Mouse (Mus musculus) lung, postnatal 4 days (tissue): ENCODE data around the gene Myl12a.

Experiments used
- DNase-seq, 2 experiments: peaks; one replicate each; pipeline ENCODE4 v3.0.0; 2021

The Myl12a gene

GRCm38 (mm10) chr17:71009751-71010150 lies 7.1 kb upstream of the Myl12a start:
- DNase-seq, result no peak

DNA sequence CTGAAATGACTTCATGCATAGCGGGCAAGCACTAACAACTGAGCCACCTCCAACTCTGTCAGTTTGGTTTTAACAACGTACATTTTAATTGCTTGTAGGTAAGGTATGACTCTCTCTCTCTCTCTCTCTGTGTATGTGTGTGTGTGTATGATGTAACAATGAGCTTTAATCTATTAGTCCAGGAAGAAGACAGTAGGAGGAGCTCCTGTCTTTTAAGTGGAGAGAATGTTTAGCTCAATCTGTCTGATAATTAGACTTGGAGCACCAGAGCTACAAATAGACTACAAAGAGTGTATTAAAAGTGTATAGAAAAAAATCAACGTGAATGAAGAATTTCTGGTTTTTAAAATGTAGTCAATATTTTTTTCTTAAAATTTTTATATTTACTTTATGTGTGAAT lies 6.0 kb upstream of the Myl12a start:
- no peak for DNase-seq

DNA sequence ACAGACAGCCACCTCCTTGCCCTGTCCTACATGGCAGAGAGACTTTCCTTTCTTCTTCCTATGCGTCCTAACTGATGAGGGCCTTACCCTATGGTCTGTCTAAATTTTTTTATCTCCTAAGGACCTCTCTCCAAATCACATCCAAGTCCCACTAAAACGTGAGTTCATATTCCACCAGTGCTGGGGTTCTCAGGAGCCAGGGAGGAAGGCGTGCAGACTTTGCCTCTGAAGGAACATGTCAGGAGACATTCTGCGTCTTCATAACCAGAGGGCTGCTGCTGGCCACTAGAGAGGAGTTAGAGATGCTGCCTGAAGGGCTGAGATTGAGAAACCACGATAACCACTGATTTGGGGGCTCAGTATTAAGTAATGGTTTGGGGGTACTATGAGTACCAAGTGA lies 4.3 kb upstream of the Myl12a start:
- DNase-seq, result no peak

- peak; percentile 40 to 63 for DNase-seq
These were observed 1.7 kb upstream of the Myl12a start for GRCm38 (mm10) chr17:71004186-71004960.

DNA sequence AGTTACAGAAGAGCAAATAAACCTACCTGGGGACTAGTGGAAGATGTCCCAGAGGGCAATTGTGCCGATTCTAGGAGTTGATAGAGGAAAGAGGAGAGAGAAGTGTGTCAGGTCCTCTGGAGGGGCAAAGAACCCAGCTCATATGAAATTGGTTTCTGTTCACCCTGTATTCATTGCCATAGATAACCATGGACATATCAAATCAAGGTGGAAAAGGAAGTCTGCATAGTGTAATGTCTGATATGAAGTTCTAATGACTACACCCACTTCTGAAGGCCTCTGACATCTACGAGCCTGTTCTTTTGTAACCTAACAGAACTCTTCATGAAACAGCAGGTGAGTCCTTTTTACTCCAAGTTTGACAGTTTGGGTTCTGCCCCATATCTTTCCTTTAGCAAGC lies 1.0 kb upstream of the Myl12a start:
- DNase-seq, result no peak

- no peak for DNase-seq
These were observed 434 bp upstream of the Myl12a start for GRCm38 (mm10) chr17:71003112-71003511.

GRCm38 (mm10) chr17:71002081-71002743 lies 466 bp downstream of the Myl12a start, which contains the start of gene Myom1:
Gene Myom1, plus strand, starts transcription at chr17:71002633.
- DNase-seq, result peak; percentile 100

GRCm38 (mm10) chr17:71001699-71002080 lies 988 bp downstream of the Myl12a start:
- DNase-seq, result no peak

GRCm38 (mm10) chr17:71001067-71001466 lies 1.6 kb downstream of the Myl12a start:
- DNase-seq, result no peak

DNA sequence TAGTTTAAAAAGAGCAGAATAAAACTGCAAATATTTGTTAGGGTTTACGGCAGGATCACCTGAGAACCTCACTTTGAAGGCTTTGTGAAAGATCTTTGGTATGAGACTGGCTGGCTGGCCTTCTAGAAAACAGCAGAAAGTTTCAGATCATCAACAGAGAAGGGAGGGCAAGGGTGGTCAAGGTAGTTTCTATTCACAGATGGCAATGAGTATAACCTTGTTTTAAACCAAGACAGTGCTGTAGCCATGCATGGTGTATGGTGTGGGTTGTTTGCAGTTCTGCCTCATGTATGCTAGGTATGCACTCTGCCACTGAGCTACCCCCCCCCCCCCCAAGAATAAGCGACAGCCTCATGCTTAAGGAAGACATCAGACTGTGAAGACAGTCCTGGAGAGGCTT lies 2.4 kb downstream of the Myl12a start:
- DNase-seq, result no peak

GRCm38 (mm10) chr17:70999187-70999586 lies 3.5 kb downstream of the Myl12a start:
- no peak for DNase-seq

GRCm38 (mm10) chr17:70998400-70998975 lies 4.2 kb downstream of the Myl12a start:
- DNase-seq, result no peak

- peak in 1 of 2 experiments; percentile 1 for DNase-seq
These were observed 4.8 kb downstream of the Myl12a start for GRCm38 (mm10) chr17:70997836-70998235.

DNA sequence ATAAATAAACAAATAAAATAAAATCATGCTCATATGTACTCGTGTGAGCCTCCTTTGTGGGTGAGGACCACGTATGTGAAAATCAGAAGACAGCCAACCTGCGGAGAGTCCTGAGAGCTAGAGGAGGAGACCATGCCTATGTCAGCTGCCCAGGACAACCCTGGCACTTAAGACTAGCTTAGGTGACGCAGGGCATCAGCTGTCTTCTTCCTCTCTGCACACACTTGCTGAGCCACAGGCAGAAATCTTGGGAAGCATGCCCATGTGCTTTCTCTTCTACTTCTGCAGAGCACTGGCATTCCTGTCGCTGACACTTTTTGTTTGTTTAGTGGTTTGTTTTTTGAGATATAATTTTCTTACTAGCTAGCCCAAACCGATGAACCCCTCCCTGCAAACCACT lies 7.1 kb downstream of the Myl12a start:
- DNase-seq, result peak in 1 of 2 experiments; percentile 8

- DNase-seq, result no peak
These were observed 8.0 kb downstream of the Myl12a start for GRCm38 (mm10) chr17:70994671-70995070.

GRCm38 (mm10) chr17:70993385-70993807 lies 9.3 kb downstream of the Myl12a start:
- peak in 1 of 2 experiments; percentile 50 for DNase-seq

- DNase-seq, result no peak
These were observed 10.0 kb downstream of the Myl12a start for GRCm38 (mm10) chr17:70992662-70993061.

DNA sequence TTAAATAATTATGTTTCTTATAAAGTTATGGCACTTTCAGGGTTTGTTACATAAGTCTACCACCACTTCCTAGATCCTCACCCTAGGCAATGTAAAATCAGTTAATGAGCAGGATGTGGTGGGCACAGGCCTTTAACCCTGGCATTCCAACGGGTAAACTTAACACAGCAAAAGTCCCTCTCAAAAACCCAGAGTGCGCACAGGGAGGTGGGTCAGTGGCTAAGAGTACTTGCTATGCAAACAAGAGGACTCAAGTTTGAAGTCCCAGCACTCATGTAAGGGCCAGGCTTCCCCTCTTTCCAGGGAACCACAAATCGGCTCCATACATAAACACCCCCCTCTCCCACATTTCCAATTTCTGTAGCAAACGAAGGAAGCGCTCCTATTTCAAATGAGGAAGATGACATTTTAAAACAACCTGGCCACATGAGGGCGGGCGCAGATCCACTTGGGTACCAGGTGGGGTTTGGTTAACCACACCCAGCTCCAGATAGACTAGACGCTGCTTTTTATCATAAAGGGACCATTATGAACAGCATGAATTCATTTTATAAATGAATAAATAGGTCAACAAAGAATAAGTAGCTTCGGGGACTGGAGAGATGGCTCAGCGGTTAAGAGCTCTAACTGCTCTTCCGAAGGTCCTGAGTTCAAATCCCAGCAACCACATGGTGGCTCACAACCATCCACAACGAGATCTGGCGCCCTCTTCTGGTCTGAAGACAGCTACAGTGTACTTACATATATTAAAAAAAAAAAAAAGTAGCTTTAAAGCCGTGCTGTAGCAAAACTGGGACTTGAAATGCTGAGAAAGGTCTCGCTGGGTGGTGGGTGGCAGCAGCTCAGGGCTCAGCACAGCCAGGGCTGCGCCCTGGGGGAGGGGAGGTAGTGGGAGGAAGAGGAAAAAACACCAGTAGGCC lies 10.7 kb downstream of the Myl12a start:
- peak in 1 of 2 experiments; percentile 56 for DNase-seq

DNA sequence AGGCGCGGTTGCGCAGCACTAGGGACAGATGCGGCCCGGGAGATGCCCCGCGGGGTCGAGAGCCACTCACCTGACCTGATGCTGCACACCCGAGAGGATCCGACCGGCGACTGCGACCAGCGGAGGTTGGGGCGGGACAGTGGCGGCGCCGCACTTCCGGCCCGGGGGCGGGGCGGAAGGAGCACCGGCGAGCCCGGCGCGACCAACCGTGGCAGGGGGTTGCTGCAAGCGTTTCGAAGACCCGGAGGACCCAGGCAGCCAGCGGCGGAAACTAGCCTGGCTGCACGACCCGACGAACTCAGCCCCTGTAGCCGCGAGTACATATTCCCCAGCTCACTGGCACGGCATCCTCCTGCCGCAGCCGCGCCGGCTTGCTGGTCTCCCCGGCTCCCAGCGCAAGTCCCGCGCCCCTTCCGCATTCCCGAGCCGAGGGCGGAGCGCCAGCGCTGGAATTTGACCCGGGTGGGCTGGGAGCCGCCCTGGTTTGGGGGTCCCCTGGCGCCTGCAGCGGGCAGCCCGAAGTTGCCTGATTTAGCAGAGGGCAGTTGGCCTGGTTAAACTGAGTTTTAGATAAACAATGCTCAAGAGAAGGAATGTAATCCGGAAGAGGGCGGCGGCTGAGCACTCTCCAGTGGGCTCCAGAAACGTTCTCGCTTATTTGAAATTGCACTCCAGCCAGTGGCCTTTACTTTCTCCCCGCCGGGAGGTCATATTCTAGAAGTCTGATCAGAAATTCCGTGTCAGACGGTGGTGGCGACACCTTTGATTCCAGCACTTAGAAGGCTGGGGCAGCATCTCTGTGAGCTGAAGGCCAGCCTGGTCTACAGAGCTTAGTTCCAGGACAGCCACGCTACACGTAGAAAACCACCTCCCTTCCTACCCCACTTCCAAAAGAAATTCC lies 12.0 kb downstream of the Myl12a start:
- DNase-seq, result peak; percentile 92 to 95

DNA sequence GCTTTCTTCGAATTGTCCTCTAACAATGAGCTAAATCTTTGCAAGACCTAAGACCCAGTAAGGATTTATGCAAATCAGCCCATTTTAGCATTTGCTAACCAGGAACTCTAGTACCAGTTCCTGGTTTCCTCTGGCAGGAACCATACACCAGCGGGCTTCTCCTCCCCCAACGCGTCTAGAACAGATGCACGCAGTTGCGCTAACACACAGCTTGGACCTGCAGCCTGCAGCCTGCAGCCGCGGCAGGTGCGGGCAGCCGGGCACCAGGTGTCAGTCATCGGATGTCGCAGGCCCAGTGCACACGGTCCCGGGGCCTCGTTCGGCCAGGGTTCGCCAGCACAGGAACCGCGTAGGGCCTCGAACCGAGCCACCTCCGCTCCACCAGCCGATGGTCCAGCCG lies 12.7 kb downstream of the Myl12a start:
- DNase-seq, result no peak

DNA sequence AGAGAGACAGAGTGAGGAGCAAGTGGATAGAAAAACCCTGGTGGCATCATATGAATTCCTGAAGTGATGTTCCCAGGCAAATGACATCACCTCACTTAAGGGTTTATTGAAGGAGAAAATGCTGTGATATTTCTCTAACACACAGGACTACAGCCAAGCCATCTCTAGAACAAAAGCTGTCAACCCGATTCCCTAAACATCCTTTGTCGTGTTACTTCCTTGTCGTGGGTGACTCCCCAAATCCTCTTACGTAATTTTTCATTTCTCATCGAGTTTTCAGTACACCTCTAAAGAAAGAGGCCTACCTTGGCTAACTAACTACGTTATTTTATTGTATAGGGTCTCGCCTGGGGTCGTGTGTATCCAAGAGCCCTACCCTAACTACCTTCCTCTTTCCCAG lies 13.2 kb downstream of the Myl12a start:
- DNase-seq, result no peak

DNA sequence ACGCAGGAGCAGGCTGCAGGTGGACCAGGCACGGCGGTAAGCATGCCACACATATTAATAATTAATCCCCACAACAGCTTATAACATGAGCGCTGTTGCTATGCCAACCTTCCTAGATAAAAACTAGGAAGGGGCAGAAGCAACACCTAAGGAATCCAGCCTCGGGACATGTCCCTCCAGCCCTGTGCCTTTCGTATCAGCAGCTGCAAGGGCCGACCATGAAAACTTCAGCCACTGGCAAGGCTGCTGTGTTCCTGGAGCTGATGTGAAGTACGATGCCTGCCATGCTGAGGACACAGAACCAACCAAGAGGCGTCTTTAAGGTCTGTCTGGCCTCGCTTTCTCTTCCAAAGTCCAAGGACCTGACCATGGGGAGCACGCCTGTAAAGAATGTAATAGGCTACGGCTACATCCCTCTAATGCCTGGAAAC lies 14.3 kb downstream of the Myl12a start:
- DNase-seq, result no peak
